Mouse (Mus musculus) granulocyte monocyte progenitor cell, adult 5-6 weeks (primary cell): Measurements from ENCODE around the gene Ptprk. TPM values are rescaled to one million over a fixed set of nuclear protein-coding genes. Genes with fewer than 3 reads are reported as not detected.

Experiments used
- ATAC-seq: replicated peaks from 2 replicates; pipeline ENCODE4 v1.8.0; 2016; ENCODE audit warnings: mild to moderate bottlenecking, moderate TSS enrichment, inconsistent platforms; ENCODE audit not compliant: poor library complexity, severe bottlenecking
- total RNA-seq, 2 experiments: library from RNA; stranded (forward) in 1 of 2; stranded (reverse) in 1 of 2; fragments of 200-712, 200-1000 nt in 1 of 2; fragments of >200 nt in 1 of 2; fragmentation: Nextera tagmentation in 1 of 2; gene quantifications; 2 replicates each; pipeline ENCODE4 v1.2.3; 2014 to 2017

Gene Ptprk
- total RNA-seq, 2 experiments from 2014 or later, result 1.1 TPM; not detected in 1

- ATAC-seq, result no peak
These were observed 38.4 kb downstream of the Ptprk start for GRCm38 (mm10) chr10:28112826-28113589.

- ATAC-seq, result no peak
These were observed 39.3 kb downstream of the Ptprk start for GRCm38 (mm10) chr10:28113879-28114278.

- ATAC-seq, result no peak
These were observed 42.4 kb downstream of the Ptprk start for GRCm38 (mm10) chr10:28116982-28117381.

GRCm38 (mm10) chr10:28118783-28119365 lies 44.3 kb downstream of the Ptprk start:
- no peak for ATAC-seq

GRCm38 (mm10) chr10:28123881-28124280 lies 49.3 kb downstream of the Ptprk start:
- ATAC-seq, result no peak

GRCm38 (mm10) chr10:28128011-28128410 lies 53.4 kb downstream of the Ptprk start:
- no peak for ATAC-seq

GRCm38 (mm10) chr10:28128450-28128849 lies 53.8 kb downstream of the Ptprk start:
- ATAC-seq, result no peak; the same call in 1 of the 2 replicates

GRCm38 (mm10) chr10:28130422-28130821 lies 55.8 kb downstream of the Ptprk start:
- ATAC-seq, result no peak

- no peak for ATAC-seq
These were observed 59.1 kb downstream of the Ptprk start for GRCm38 (mm10) chr10:28133770-28134169.

GRCm38 (mm10) chr10:28138399-28138798 lies 63.8 kb downstream of the Ptprk start:
- ATAC-seq, result no peak

GRCm38 (mm10) chr10:28144459-28144858 lies 69.8 kb downstream of the Ptprk start:
- ATAC-seq, result no peak

- no peak for ATAC-seq
These were observed 70.7 kb downstream of the Ptprk start for GRCm38 (mm10) chr10:28145326-28145725.

GRCm38 (mm10) chr10:28155688-28156685 lies 81.4 kb downstream of the Ptprk start:
- no peak for ATAC-seq

GRCm38 (mm10) chr10:28159716-28160115 lies 85.1 kb downstream of the Ptprk start:
- ATAC-seq, result no peak

GRCm38 (mm10) chr10:28161306-28161705 lies 86.7 kb downstream of the Ptprk start:
- no peak for ATAC-seq

- no peak for ATAC-seq
These were observed 89.6 kb downstream of the Ptprk start for GRCm38 (mm10) chr10:28164250-28164649.

GRCm38 (mm10) chr10:28164746-28165145 lies 90.1 kb downstream of the Ptprk start:
- no peak for ATAC-seq

- ATAC-seq, result no peak
These were observed 92.0 kb downstream of the Ptprk start for GRCm38 (mm10) chr10:28166610-28167009.

- no peak for ATAC-seq
These were observed 92.5 kb downstream of the Ptprk start for GRCm38 (mm10) chr10:28167097-28167496.

- no peak for ATAC-seq
These were observed 96.6 kb downstream of the Ptprk start for GRCm38 (mm10) chr10:28171196-28171595.

- no peak for ATAC-seq
These were observed 104.3 kb downstream of the Ptprk start for GRCm38 (mm10) chr10:28178876-28179275.
